ENCODE assay signal across 8 mouse cellular contexts in genomic region chr4:149966252-149966651, GRCm38 (mm10). TPM values are rescaled to one million over a fixed set of nuclear protein-coding genes. Genes with fewer than 3 reads are reported as not detected.
A peak's percentile ranks its signal among the peaks of the same experiment; 100 is the strongest.
DNase-seq lines count a peak whose midpoint lies in the region; ATAC-seq and TF ChIP-seq lines count a peak whose summit lies in the region.

No protein-coding gene starts in this region.

- no peak overlapping the region for H3K4me3 ChIP-seq in hindbrain, postnatal 0 days (ENCODE audit: low read length)
- H3K4me3 ChIP-seq in hindbrain, embryonic 13.5 days, result no peak overlapping the region
- H3K4me3 ChIP-seq in lung, embryonic 15.5 days, result no peak overlapping the region
- H3K4me3 ChIP-seq in left cerebral cortex, adult 2 months, result no peak overlapping the region

- no peaks in the 10 kb centered on the region for H3K36me3 ChIP-seq in hindbrain, postnatal 0 days (ENCODE audit: insufficient read depth, low read length)
- H3K36me3 ChIP-seq in hindbrain, embryonic 13.5 days, result no peaks in the 10 kb centered on the region
- H3K36me3 ChIP-seq in lung, embryonic 15.5 days, result no peaks in the 10 kb centered on the region

- H3K4me1 ChIP-seq in hindbrain, postnatal 0 days (ENCODE audit: insufficient read depth, low read length), result no peaks in the 10 kb centered on the region
- no peaks in the 10 kb centered on the region for H3K4me1 ChIP-seq in hindbrain, embryonic 13.5 days (replicated peaks)
- H3K4me1 ChIP-seq in lung, embryonic 15.5 days, result peaks cover 16% of the 10 kb centered on the region

- H3K9me3 ChIP-seq in hindbrain, postnatal 0 days (ENCODE audit: low read length), result no peaks in the 10 kb centered on the region
- no peaks in the 10 kb centered on the region; the same call in none of the 2 replicates for H3K9me3 ChIP-seq in hindbrain, embryonic 13.5 days
- no peaks in the 10 kb centered on the region for H3K9me3 ChIP-seq in lung, embryonic 15.5 days

- intact Hi-C loops in left cerebral cortex, adult 2 months (cut with DNase I), result no loop called here

- WGBS in hindbrain, postnatal 0 days, result 34% methylated on average over 5 of the region's 5 CpGs
- WGBS in hindbrain, embryonic 13.5 days, result 53% methylated on average over 5 of the region's 5 CpGs
- 39% methylated on average over 5 of the region's 5 CpGs for WGBS in lung, embryonic 15.5 days

- H3K4me2 ChIP-seq in hindbrain, postnatal 0 days (ENCODE audit: low read depth, low read length), result no peak overlapping the region
- H3K4me2 ChIP-seq in hindbrain, embryonic 13.5 days, result no peak overlapping the region
- H3K4me2 ChIP-seq in lung, embryonic 15.5 days, result no peak overlapping the region

- H3K9ac ChIP-seq in hindbrain, postnatal 0 days (replicated peaks; ENCODE audit: low read length), result no peak overlapping the region
- H3K9ac ChIP-seq in hindbrain, embryonic 13.5 days, result no peak overlapping the region
- no peak overlapping the region for H3K9ac ChIP-seq in lung, embryonic 15.5 days

- peak; percentile 70 for DNase-seq in hindbrain, postnatal 0 days (ENCODE audit: low spot score)
- DNase-seq in adrenal gland, postnatal 25 days, result peak; percentile 76
- no peak for DNase-seq in left cerebral cortex, adult 2 months (ENCODE audit: extremely low spot score in 1 of 2, low spot score in 2 of 2)
- no peak for DNase-seq in thymus, postnatal 25 days

- ATAC-seq in hindbrain, postnatal 0 days, result peak; percentile 38; the same call in 1 of the 2 replicates
- no peak for ATAC-seq in hindbrain, embryonic 13.5 days (ENCODE audit: low FRiP score)
- 0 out of 2 replicates have a peak, but pooled peaks have one; percentile 46 for ATAC-seq in erythroblast, adult 5-6 weeks (replicated peaks; ENCODE audit: low FRiP score, poor library complexity, severe bottlenecking)
- ATAC-seq in lung, embryonic 15.5 days (ENCODE audit: borderline replicate concordance, extremely low read depth, low FRiP score, low TSS enrichment), result peak; percentile 33; the same call in 1 of the 2 replicates
- no peak for ATAC-seq in monocyte, adult 5-6 weeks (replicated peaks; ENCODE audit: insufficient number of reproducible peaks, low FRiP score, low TSS enrichment, poor library complexity, severe bottlenecking)

- no peak overlapping the region for H3K27ac ChIP-seq in hindbrain, postnatal 0 days
- no peak overlapping the region for H3K27ac ChIP-seq in hindbrain, embryonic 13.5 days
- H3K27ac ChIP-seq in lung, embryonic 15.5 days, result no peak overlapping the region
- no peak overlapping the region for H3K27ac ChIP-seq in left cerebral cortex, adult 2 months

- TF ChIP-seq CTCF in hindbrain, postnatal 0 days (IDR thresholded peaks at IDR 0.05; ENCODE audit: low read depth), result no peak
- TF ChIP-seq CTCF in left cerebral cortex, adult 2 months (IDR thresholded peaks at IDR 0.05), result no peak

- H3K27me3 ChIP-seq in hindbrain, postnatal 0 days (ENCODE audit: insufficient read depth, low read length), result no peaks in the 10 kb centered on the region
- 0 out of 2 replicates have a peak, but pooled peaks cover 7% of the 10 kb centered on the region for H3K27me3 ChIP-seq in hindbrain, embryonic 13.5 days
- H3K27me3 ChIP-seq in lung, embryonic 15.5 days, result no peaks in the 10 kb centered on the region

RNA-seq across cellular contexts. Expression of gene Spsb1, which starts 11.4 kb away (rescaled TPM):
- total RNA-seq in hindbrain, postnatal 0 days (2014; rRNA removed), result 13.7 and 18.4 TPM in 2 replicates
- 8.9 and 9.2 TPM in 2 replicates for polyA plus RNA-seq in hindbrain, postnatal 0 days (2015; fragmentation: Nextera tagmentation; extraction: Ambion mirVana)
- polyA plus RNA-seq in hindbrain, embryonic 13.5 days (2015; fragmentation: Nextera tagmentation; extraction: Ambion mirVana), result 7.2 and 7.8 TPM in 2 replicates
- total RNA-seq in adrenal gland, postnatal 25 days (2021), result 23.7 and 25.6 TPM in 2 replicates
- total RNA-seq in erythroblast, adult 5-6 weeks (2015; ENCODE audit: low replicate concordance), result not detected in 2 replicates
- 0.42 TPM in 1 of 2 replicates, not detected in the other for total RNA-seq in erythroblast, adult 5-6 weeks (2017; ENCODE audit: low replicate concordance)
- polyA plus RNA-seq in lung, embryonic 15.5 days (2015; fragmentation: Nextera tagmentation; extraction: Ambion mirVana), result 15.6 and 15.7 TPM in 2 replicates
- 10 to 100 TPM; 15.2 to 17.5 TPM for total RNA-seq in left cerebral cortex, adult 2 months (2021)
- 0.39 TPM in 1 of 3 replicates, not detected in the others for total RNA-seq in monocyte, adult 5-6 weeks (2017)

RNA-seq across cellular contexts. Expression of gene H6pd, which starts 42.6 kb away (rescaled TPM):
- total RNA-seq in hindbrain, postnatal 0 days (2014; rRNA removed), result 15.0 and 16.9 TPM in 2 replicates
- polyA plus RNA-seq in hindbrain, postnatal 0 days (2015; fragmentation: Nextera tagmentation; extraction: Ambion mirVana), result 3.0 and 3.4 TPM in 2 replicates
- 2.4 and 2.7 TPM in 2 replicates for polyA plus RNA-seq in hindbrain, embryonic 13.5 days (2015; fragmentation: Nextera tagmentation; extraction: Ambion mirVana)
- total RNA-seq in adrenal gland, postnatal 25 days (2021), result 127 and 149 TPM in 2 replicates
- total RNA-seq in erythroblast, adult 5-6 weeks (2015; ENCODE audit: low replicate concordance), result 4.8 and 6.5 TPM in 2 replicates
- total RNA-seq in erythroblast, adult 5-6 weeks (2017; ENCODE audit: low replicate concordance), result 4.2 and 7.0 TPM in 2 replicates
- polyA plus RNA-seq in lung, embryonic 15.5 days (2015; fragmentation: Nextera tagmentation; extraction: Ambion mirVana), result 25.0 and 29.3 TPM in 2 replicates
- 10 to 100 TPM; 11.6 to 16.0 TPM for total RNA-seq in left cerebral cortex, adult 2 months (2021)
- 19.1 to 35.1 TPM (median 21.1 TPM) in 3 replicates for total RNA-seq in monocyte, adult 5-6 weeks (2017)

Comparison
In these comparisons a context has a peak if more than half of its experiments do, and no peak if none do; other contexts are left out.
1. ATAC-seq: peak in hindbrain, postnatal 0 days (single experiment), erythroblast, adult 5-6 weeks (single experiment) and lung, embryonic 15.5 days (single experiment); none in hindbrain, embryonic 13.5 days (single experiment) and monocyte, adult 5-6 weeks (single experiment).
2. DNase-seq: peak in hindbrain, postnatal 0 days (single experiment) and adrenal gland, postnatal 25 days (single experiment); none in left cerebral cortex, adult 2 months (0 of 2) and thymus, postnatal 25 days (single experiment).
3. RNA of gene Spsb1, which starts 11.4 kb away (total RNA-seq): 23.7 to 25.6 TPM in adrenal gland, postnatal 25 days, 15.2 to 17.5 TPM in left cerebral cortex, adult 2 months and 13.7 to 18.4 TPM in hindbrain, postnatal 0 days; 0.42 TPM in erythroblast, adult 5-6 weeks and 0.39 TPM in monocyte, adult 5-6 weeks; every median in the first group is over 10 times any median in the second.